ENCODE assay signal across 28 mouse cellular contexts in genomic region chr12:86203443-86204057, GRCm38 (mm10). TPM values are rescaled to one million over a fixed set of nuclear protein-coding genes. Genes with fewer than 3 reads are reported as not detected.
A peak's percentile ranks its signal among the peaks of the same experiment; 100 is the strongest.
DNase-seq lines count a peak whose midpoint lies in the region; ATAC-seq and TF ChIP-seq lines count a peak whose summit lies in the region.
"Had no signal": no experiment of that assay in that cellular context is flagged by ENCODE, and none has a peak within 500 bp of the region (broad histone marks: within the 10 kb centered on the region; RNA-seq: fewer than 3 reads in every experiment).

No protein-coding gene starts in this region.

- no peak overlapping the region for H3K27ac ChIP-seq in kidney, embryonic 14.5 days (ENCODE audit: low read depth, low read length)
- H3K27ac ChIP-seq in testis, adult 2 months (ENCODE audit: control insufficient read depth, insufficient read depth, low read depth, low read length) = no peak overlapping the region
- no peak overlapping the region for H3K27ac ChIP-seq in neural tube, embryonic 13.5 days (replicated peaks)
- H3K27ac ChIP-seq: gastrocnemius, adult 2 months; hindbrain, embryonic 14.5 days; limb, embryonic 12.5 days; liver, embryonic 15.5 days; midbrain, embryonic 12.5 days had no signal

- no peaks in the 10 kb centered on the region for H3K36me3 ChIP-seq in kidney, embryonic 14.5 days (ENCODE audit: control insufficient read depth, insufficient read depth, low read length)
- no peaks in the 10 kb centered on the region for H3K36me3 ChIP-seq in testis, adult 2 months (ENCODE audit: control insufficient read depth, insufficient read depth, low read length)
- H3K36me3 ChIP-seq in neural tube, embryonic 13.5 days = no peaks in the 10 kb centered on the region
- H3K36me3 ChIP-seq: G1E; heart, embryonic 12.5 days; limb, embryonic 12.5 days; liver, embryonic 15.5 days; midbrain, embryonic 12.5 days had no signal

- H3K4me2 ChIP-seq in kidney, embryonic 14.5 days (replicated peaks; ENCODE audit: low read depth, low read length) = no peak overlapping the region
- no peak overlapping the region for H3K4me2 ChIP-seq in neural tube, embryonic 13.5 days
- H3K4me2 ChIP-seq: heart, embryonic 12.5 days; hindbrain, embryonic 14.5 days; limb, embryonic 12.5 days; liver, embryonic 15.5 days; lung, embryonic 14.5 days; midbrain, embryonic 12.5 days had no signal

- ATAC-seq in kidney, embryonic 14.5 days (ENCODE audit: low FRiP score, low TSS enrichment) = peak; percentile 97
- ATAC-seq in neural tube, embryonic 13.5 days (ENCODE audit: low read depth) = peak; percentile 53; the same call in 1 of the 2 replicates
- ATAC-seq: forebrain, embryonic 16.5 days; inflammation-experienced regulatory T-cells, adult 6 months had no signal

- TF ChIP-seq POLR2A in testis, adult 2 months (IDR thresholded peaks at IDR 0.05; ENCODE audit: control insufficient read depth, low read depth, low read length) = no peak

- H3K9ac ChIP-seq in kidney, embryonic 14.5 days (ENCODE audit: low read depth, low read length) = no peak overlapping the region
- H3K9ac ChIP-seq in neural tube, embryonic 13.5 days = no peak overlapping the region
- H3K9ac ChIP-seq: heart, embryonic 12.5 days; hindbrain, embryonic 14.5 days; limb, embryonic 12.5 days; liver, embryonic 15.5 days; lung, embryonic 14.5 days; midbrain, embryonic 12.5 days had no signal

- no peak for DNase-seq in kidney, postnatal 14 days
- no peak for DNase-seq in testis, postnatal 14 days (ENCODE audit: low spot score)
- DNase-seq in heart, adult 8-10 months (ENCODE audit: low spot score) = no peak
- DNase-seq in lung, postnatal 4 days = no peak
- DNase-seq: adrenal gland, postnatal 10 days; cerebellum, adult 8-10 months; cerebellum, postnatal 25 days; gastrocnemius, adult 2 months; gastrocnemius, postnatal 36 days; heart, adult 18-20 months; heart, postnatal 4 days; kidney, adult 11 months; kidney, postnatal 25 days; lung, embryonic 14.5 days; lung, postnatal 14 days had no signal

- TF ChIP-seq CTCF in testis, adult 2 months (IDR thresholded peaks at IDR 0.05; ENCODE audit: control insufficient read depth, insufficient read depth, insufficient replicate concordance, low read depth, low read length) = no peak

- H3K27me3 ChIP-seq in kidney, embryonic 14.5 days (ENCODE audit: control insufficient read depth, insufficient read depth, low read length) = peaks cover 10% of the 10 kb centered on the region; the same call in 1 of the 2 replicates
- H3K27me3 ChIP-seq in testis, adult 2 months (ENCODE audit: control insufficient read depth, insufficient read depth, low read length) = no peaks in the 10 kb centered on the region
- H3K27me3 ChIP-seq in neural tube, embryonic 13.5 days = peaks cover 3% of the 10 kb centered on the region
- H3K27me3 ChIP-seq: heart, embryonic 12.5 days; liver, embryonic 15.5 days had no signal

- 4% methylated on average over 8 of the region's 8 CpGs for WGBS in kidney, embryonic 14.5 days
- WGBS in neural tube, embryonic 13.5 days = 10% methylated on average over 8 of the region's 8 CpGs

- H3K4me1 ChIP-seq in kidney, embryonic 14.5 days (ENCODE audit: control insufficient read depth, insufficient read depth, low read length) = no peaks in the 10 kb centered on the region
- no peaks in the 10 kb centered on the region for H3K4me1 ChIP-seq in testis, adult 2 months (ENCODE audit: control insufficient read depth, insufficient read depth, low read length)
- H3K4me1 ChIP-seq in neural tube, embryonic 13.5 days (replicated peaks) = peaks cover 8% of the 10 kb centered on the region
- H3K4me1 ChIP-seq: heart, embryonic 12.5 days; limb, embryonic 12.5 days; liver, embryonic 15.5 days; midbrain, embryonic 12.5 days had no signal

- no peaks in the 10 kb centered on the region for H3K9me3 ChIP-seq in kidney, embryonic 14.5 days (ENCODE audit: control insufficient read depth, low read length)
- no peaks in the 10 kb centered on the region for H3K9me3 ChIP-seq in neural tube, embryonic 13.5 days
- H3K9me3 ChIP-seq: G1E; heart, embryonic 12.5 days; limb, embryonic 12.5 days; liver, embryonic 15.5 days; midbrain, embryonic 12.5 days had no signal

- no peak overlapping the region for H3K4me3 ChIP-seq in kidney, embryonic 14.5 days (ENCODE audit: low read length)
- H3K4me3 ChIP-seq in testis, adult 2 months (ENCODE audit: control insufficient read depth, low read depth, low read length) = peak overlapping the region; percentile 19; the same call in 1 of the 2 replicates
- H3K4me3 ChIP-seq in neural tube, embryonic 13.5 days = no peak overlapping the region
- H3K4me3 ChIP-seq: erythroblast, embryonic 14.5 days; gastrocnemius, adult 2 months; heart, embryonic 12.5 days; limb, embryonic 12.5 days; liver, embryonic 15.5 days; midbrain, embryonic 12.5 days; myocyte had no signal

RNA-seq across cellular contexts. Expression of gene Gpatch2l, which starts 38.1 kb away (rescaled TPM):
- 6.5 and 14.9 TPM in 2 replicates for polyA plus RNA-seq in kidney, embryonic 14.5 days (2014; fragmentation: Nextera tagmentation; extraction: Ambion mirVana)
- 14.5 and 15.2 TPM in 2 replicates for polyA plus RNA-seq in testis, adult 2 months (2012; rRNA removed)
- 22.3 and 25.9 TPM in 2 replicates for polyA plus RNA-seq in neural tube, embryonic 13.5 days (2015; fragmentation: Nextera tagmentation; extraction: Ambion mirVana)
- 10 to 100 TPM; 11.7 to 13.0 (median 12.3) TPM for total RNA-seq in heart, adult 8-10 months (2022)
